Mouse (Mus musculus) heart, postnatal 10 days (tissue): ENCODE measurements around the gene Catsperg1. TPM values are rescaled to one million over a fixed set of nuclear protein-coding genes. Genes with fewer than 3 reads are reported as not detected.
"Not testable (repeated sequence)": the region's sequence is repeated elsewhere in the genome, so short reads cannot be mapped to it uniquely, and the experiment has no call there.

ENCODE experiments used
- DNase-seq, 2 experiments: peaks; one replicate each; pipeline ENCODE4 v3.0.0; 2021
- intact Hi-C: fragments of 180-260 bp; cut with DNase I; formaldehyde crosslinking; loops from one replicate; pipeline ENCODE4 v1.15.1; 2025
- total RNA-seq, 2 experiments: library from RNA; stranded (reverse); gene quantifications; 2 replicates each; pipeline ENCODE4 v1.2.3; 2021

Catsperg1 gene
- under 1 TPM; 0.45 to 0.67 TPM for total RNA-seq

GRCm38 (mm10) chr7:29213675-29214082, at the start of gene Catsperg1:
Gene Catsperg1, minus strand, starts transcription at chr7:29214035.
- DNase-seq = no peak
- intact Hi-C loops = no loop called here

GRCm38 (mm10) chr7:29262151-29262550, 48.3 kb upstream of the Catsperg1 start:
- no peak for DNase-seq
- intact Hi-C loops = no loop called here

GRCm38 (mm10) chr7:29259781-29260730, 46.2 kb upstream of the Catsperg1 start:
- no peak for DNase-seq
- intact Hi-C loops = no loop called here

DNA sequence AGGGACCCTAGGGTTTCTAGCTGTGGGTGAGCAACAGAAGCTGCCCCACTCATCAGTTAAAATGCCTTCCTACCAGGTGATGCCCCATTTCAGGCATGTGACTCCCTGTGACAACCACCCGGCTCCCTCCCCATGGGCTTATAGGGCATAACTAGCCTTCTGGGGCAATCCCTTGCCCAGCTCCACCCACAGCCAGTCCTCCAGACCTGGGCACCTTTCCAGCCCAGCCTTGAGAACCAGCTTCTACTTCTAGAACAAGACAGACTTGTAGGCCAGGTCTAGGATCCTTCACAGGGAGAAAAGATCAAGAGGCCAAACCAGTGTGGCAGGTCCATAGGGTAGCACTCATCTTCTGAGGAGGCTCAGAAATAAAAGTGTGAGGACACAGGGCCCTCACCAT, 43.5 kb upstream of the Catsperg1 start:
- intact Hi-C loops = no loop called here
- no peak for DNase-seq

DNA sequence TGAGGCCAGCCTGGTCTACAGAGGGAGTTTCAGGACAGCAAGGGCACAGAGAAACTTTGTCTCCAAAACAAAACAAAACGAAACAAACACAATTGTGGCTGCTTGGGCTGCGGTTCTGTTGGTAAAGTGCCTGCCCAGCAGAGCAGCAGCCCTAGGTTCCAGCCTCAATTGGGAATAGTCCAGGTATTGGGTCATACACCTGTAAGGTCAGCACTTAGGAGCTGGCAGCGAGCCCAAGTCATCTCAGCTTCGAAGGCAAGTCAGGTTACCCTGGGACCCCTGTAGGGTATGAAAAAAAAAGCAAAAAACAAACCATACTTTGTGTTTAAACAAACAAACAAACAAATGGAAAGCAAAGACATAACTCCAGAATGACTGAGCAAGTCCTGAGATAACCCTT, 42.0 kb upstream of the Catsperg1 start:
- intact Hi-C loops = no loop called here
- DNase-seq = no peak

- intact Hi-C loops = no loop called here
- no peak for DNase-seq
Observed at GRCm38 (mm10) chr7:29253842-29254241, 40.0 kb upstream of the Catsperg1 start.

GRCm38 (mm10) chr7:29251166-29251565, 37.3 kb upstream of the Catsperg1 start:
- DNase-seq = no peak
- intact Hi-C loops = no loop called here

- peak; percentile 56 for DNase-seq
- intact Hi-C loops = loop anchor here (5.0 kb wide), 3 partner anchors 34 to 274 kb away; partner anchors contain the start of gene Spint2
Observed at GRCm38 (mm10) chr7:29248261-29248841, 34.5 kb upstream of the Catsperg1 start, which contains the start of gene 2200002D01Rik. Gene 2200002D01Rik, minus strand, starts transcription at chr7:29248466.

DNA sequence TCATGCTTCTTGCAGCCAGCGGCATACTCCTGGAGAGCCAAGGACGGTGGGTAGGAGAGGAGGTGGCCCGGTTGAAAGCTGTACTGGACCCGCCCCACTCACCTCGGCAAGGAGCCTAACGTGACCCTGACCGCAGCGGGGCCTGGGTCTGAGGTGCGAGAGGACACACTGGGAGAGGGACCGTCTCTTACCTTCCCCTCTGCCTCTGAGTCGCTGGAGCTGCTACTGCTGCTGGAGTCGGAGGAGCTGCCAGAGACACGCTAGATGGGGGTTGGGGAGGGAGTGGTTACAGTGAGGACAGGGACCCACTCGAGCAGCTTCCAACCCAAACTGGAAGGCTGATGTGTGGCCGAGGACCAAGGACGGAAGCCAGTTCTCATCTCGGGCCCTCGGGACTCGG, 33.9 kb upstream of the Catsperg1 start:
- intact Hi-C loops = loop anchor here (2.0 to 5.0 kb wide), 4 partner anchors 35 to 275 kb away; partner anchors contain the start of gene Spint2
- peak; percentile 38 to 53 for DNase-seq

- intact Hi-C loops = loop anchor here (2.0 to 5.0 kb wide), 4 partner anchors 35 to 275 kb away; partner anchors contain the start of gene Spint2
- DNase-seq = peak; percentile 83 to 92
Observed at GRCm38 (mm10) chr7:29247314-29247700, 33.5 kb upstream of the Catsperg1 start.

DNA sequence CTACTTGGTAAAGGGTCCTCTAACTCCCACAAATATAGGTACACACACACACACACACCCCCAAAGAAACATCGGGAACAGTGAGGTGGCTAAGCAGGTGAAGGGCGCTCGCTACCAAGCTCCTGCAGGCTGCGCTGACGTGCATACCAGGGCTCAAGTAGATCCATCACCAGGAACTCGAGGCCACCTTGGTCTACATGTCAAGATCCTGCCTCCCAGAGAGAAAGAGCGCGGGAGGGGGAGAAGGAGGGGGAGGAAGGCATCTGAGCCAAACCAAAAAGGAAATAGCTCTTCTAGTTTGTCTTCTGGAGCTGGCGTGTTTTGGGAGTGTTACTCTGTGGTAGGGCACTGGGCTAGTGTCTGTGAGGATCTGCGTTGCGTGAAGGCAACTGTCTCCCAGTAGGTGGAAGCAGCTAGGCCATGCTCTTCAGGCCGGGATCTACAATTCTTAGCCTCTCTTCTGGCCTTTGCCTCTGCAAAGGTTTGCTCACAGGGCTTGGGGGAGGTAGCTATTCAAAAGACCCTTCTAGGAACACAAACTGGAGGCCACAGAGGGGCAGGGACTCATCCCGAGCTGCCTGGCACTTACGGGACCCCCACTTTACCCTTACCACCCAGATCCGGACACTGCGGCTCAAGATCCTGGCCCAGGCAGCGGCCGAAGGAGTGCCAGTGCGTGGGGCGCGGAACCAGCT, 32.9 kb upstream of the Catsperg1 start:
- intact Hi-C loops = loop anchor here (2.0 to 5.0 kb wide), 4 partner anchors 36 to 276 kb away; partner anchors contain the start of gene Spint2
- DNase-seq = no peak

DNA sequence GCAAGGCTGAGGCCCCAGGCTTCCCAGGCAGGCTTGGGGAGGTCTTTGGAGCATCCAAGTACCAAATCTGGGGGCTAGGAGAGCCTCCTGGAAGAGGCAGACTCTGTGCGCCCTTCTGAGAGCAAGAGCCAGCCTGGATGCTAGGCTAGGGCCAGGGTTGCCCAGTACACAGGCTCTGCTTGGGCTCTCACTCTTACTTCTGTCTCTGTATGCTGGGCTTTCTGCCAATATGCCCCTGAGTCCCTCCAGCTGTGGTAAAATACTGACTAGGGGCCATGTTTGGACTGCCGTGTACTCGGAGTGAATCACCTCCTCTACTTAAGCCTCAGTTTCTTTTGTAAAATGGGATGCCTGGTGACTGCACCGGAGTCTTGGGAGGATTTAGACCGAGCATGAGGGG, 32.2 kb upstream of the Catsperg1 start:
- intact Hi-C loops = loop anchor here (2.0 to 5.0 kb wide), 4 partner anchors 36 to 276 kb away; partner anchors contain the start of gene Spint2
- DNase-seq = no peak

- intact Hi-C loops = loop anchor here (5.0 kb wide), 4 partner anchors 37 to 277 kb away; partner anchors contain the start of genes Ryr1 and Spint2
- peak in 1 of 2 experiments; percentile 50 for DNase-seq
Observed at GRCm38 (mm10) chr7:29244732-29245416, 31.0 kb upstream of the Catsperg1 start.

- peak; percentile 99 for DNase-seq
- intact Hi-C loops = loop anchor here (2.0 kb wide), 1 partner anchor 57 kb away; the partner anchor contains the start of gene Psmd8
Observed at GRCm38 (mm10) chr7:29238019-29238967, 24.5 kb upstream of the Catsperg1 start, which contains the start of gene Yif1b. Gene Yif1b, plus strand, starts transcription at chr7:29238329.

DNA sequence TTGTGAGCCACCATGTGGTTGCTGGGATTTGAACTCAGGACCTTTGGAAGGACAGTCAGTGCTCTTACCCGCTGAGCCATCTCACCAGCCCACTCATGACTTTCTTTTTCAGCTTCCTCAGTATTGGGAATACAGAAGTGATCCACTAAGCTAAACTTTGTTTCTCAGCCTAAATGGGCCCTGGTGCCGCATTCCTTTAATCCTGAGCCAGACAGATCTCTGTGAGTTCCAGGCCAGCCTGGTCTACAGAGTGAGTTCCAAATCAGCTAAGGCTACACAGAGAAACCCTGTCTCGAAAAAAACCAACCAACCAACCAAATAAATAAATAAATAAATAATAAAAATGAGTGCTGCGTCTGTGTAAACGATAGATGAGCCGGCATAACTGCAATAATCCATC, 23.8 kb upstream of the Catsperg1 start:
- DNase-seq, intact Hi-C loops: not testable (repeated sequence)

- intact Hi-C loops = no loop called here
- DNase-seq = no peak
Observed at GRCm38 (mm10) chr7:29236593-29236992, 22.8 kb upstream of the Catsperg1 start.

DNA sequence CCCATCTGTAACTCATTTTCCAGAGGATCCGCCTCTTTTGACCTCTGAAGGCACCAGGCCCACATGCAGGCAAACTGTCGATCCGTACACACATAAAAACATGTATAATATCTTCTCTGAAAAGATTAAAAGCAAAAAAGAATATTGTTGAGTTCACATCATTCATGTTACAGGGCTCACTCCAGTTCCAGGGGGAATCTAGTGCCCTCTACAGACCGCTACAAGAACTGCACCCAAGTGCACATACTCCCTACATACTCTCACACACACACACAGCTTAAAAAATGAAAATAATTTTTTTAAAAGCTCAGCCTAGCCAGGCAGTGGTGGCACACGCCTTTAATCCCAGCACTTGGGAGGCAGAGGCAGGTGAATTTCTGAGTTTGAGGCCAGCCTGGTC, 20.8 kb upstream of the Catsperg1 start:
- intact Hi-C loops = no loop called here

GRCm38 (mm10) chr7:29233745-29234144, 19.9 kb upstream of the Catsperg1 start:
- intact Hi-C loops = no loop called here
- peak; percentile 71 to 77 for DNase-seq

More for the DNA sequence above, 20.8 kb upstream of the Catsperg1 start:
- DNase-seq = no peak
